Comparison of ENCODE assay signal across 23 mouse cellular contexts in the genomic region with DNA sequence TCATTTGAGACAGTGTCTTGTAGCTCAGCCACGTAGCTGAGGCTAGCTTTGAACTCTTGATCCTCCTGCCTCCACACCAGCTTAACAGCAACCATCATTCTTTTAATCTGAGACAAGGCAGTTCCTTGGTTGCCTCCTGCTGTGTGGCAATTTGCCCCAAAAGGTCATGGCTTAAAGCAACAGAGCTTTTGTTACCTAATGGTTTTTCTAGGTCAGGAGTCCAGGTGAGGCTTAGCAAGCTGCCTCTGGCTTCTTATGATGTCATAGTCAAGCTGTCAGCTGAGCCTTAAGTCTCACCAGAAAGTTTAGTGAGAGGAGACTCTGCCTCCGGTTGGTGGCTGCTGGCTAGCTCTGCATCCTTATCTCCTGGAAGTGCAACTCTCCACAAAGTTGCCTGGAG. TPM values are rescaled to one million over a fixed set of nuclear protein-coding genes. Genes with fewer than 3 reads are reported as not detected.
DNase-seq lines count a peak whose midpoint lies in the region; ATAC-seq and TF ChIP-seq lines count a peak whose summit lies in the region.
"Had no signal": no experiment of that assay in that cellular context is flagged by ENCODE, and none has a peak within 500 bp of the region (broad histone marks: within the 10 kb centered on the region; RNA-seq: fewer than 3 reads in every experiment).

No protein-coding gene starts in this region.

- H3K27ac ChIP-seq in kidney, adult 2 months (ENCODE audit: insufficient read depth, low read depth, low read length) = peak overlapping the region; percentile 42
- no peak overlapping the region for H3K27ac ChIP-seq in kidney, embryonic 15.5 days
- H3K27ac ChIP-seq: forebrain, embryonic 10.5 days; gastrocnemius, adult 2 months; heart, embryonic 15.5 days; hindbrain, embryonic 10.5 days; kidney, postnatal 0 days; limb, embryonic 12.5 days; liver, embryonic 13.5 days; lung, embryonic 15.5 days; macrophage; midbrain, embryonic 10.5 days; stomach, postnatal 0 days had no signal

- no peaks in the 10 kb centered on the region for H3K36me3 ChIP-seq in kidney, adult 2 months (ENCODE audit: control insufficient read depth, insufficient read depth, low read length)
- H3K36me3 ChIP-seq in kidney, embryonic 15.5 days = no peaks in the 10 kb centered on the region
- H3K36me3 ChIP-seq: forebrain, embryonic 10.5 days; G1E; heart, embryonic 15.5 days; hindbrain, embryonic 10.5 days; limb, embryonic 12.5 days; liver, embryonic 13.5 days; lung, embryonic 15.5 days; midbrain, embryonic 10.5 days had no signal

- whole genome bisulfite sequencing in kidney, adult 2 months = 34% methylated on average over 2 of the region's 2 CpGs
- 45% methylated on average over 2 of the region's 2 CpGs for WGBS in kidney, embryonic 15.5 days

- ATAC-seq in kidney, embryonic 15.5 days (replicated peaks; ENCODE audit: low FRiP score) = no peak
- ATAC-seq: forebrain, postnatal 0 days had no signal

- no peak overlapping the region for H3K4me2 ChIP-seq in kidney, embryonic 15.5 days
- H3K4me2 ChIP-seq: heart, embryonic 15.5 days; limb, embryonic 12.5 days; liver, embryonic 13.5 days; lung, embryonic 15.5 days had no signal

- H3K9me3 ChIP-seq in kidney, embryonic 15.5 days (replicated peaks) = no peaks in the 10 kb centered on the region
- H3K9me3 ChIP-seq: G1E; heart, embryonic 15.5 days; limb, embryonic 12.5 days; liver, embryonic 13.5 days; lung, embryonic 15.5 days had no signal

- peaks cover 41% of the 10 kb centered on the region for H3K4me1 ChIP-seq in kidney, adult 2 months (ENCODE audit: control insufficient read depth, insufficient read depth, low read length)
- 0 out of 2 replicates have a peak, but pooled peaks cover 18% of the 10 kb centered on the region for H3K4me1 ChIP-seq in kidney, embryonic 15.5 days
- H3K4me1 ChIP-seq: forebrain, embryonic 10.5 days; hindbrain, embryonic 10.5 days; limb, embryonic 12.5 days; liver, embryonic 13.5 days; midbrain, embryonic 10.5 days had no signal

- H3K9ac ChIP-seq in kidney, embryonic 15.5 days = no peak overlapping the region
- H3K9ac ChIP-seq: forebrain, postnatal 0 days; heart, embryonic 15.5 days; limb, embryonic 12.5 days; liver, embryonic 13.5 days; lung, embryonic 15.5 days had no signal

- H3K4me3 ChIP-seq in kidney, adult 2 months (ENCODE audit: insufficient read depth, low read depth, low read length) = no peak overlapping the region
- H3K4me3 ChIP-seq in kidney, embryonic 15.5 days (replicated peaks) = no peak overlapping the region
- H3K4me3 ChIP-seq: forebrain, embryonic 10.5 days; gastrocnemius, adult 2 months; heart, embryonic 15.5 days; hindbrain, embryonic 10.5 days; limb, embryonic 12.5 days; liver, embryonic 13.5 days; lung, embryonic 15.5 days; midbrain, embryonic 10.5 days had no signal

- no peak for TF ChIP-seq CTCF in kidney, adult 2 months (conservative IDR thresholded peaks at IDR 0.05; ENCODE audit: insufficient read depth, insufficient read length, low read depth, low read length)

- H3K27me3 ChIP-seq in kidney, adult 2 months (replicated peaks; ENCODE audit: control insufficient read depth, insufficient read depth, low read length) = no peaks in the 10 kb centered on the region
- H3K27me3 ChIP-seq in kidney, embryonic 15.5 days = no peaks in the 10 kb centered on the region
- H3K27me3 ChIP-seq: heart, embryonic 15.5 days; limb, embryonic 12.5 days; lung, embryonic 15.5 days had no signal

- TF ChIP-seq POLR2A in kidney, adult 2 months (IDR thresholded peaks at IDR 0.05; ENCODE audit: low read depth, low read length) = no peak

- peak; percentile 89 for DNase-seq in kidney, adult 2 months
- DNase-seq in ES-CJ7 (ENCODE audit: low read depth, low spot score) (peak; percentile 91), R1 (ENCODE audit: low read depth, low spot score) (peak; percentile 90)
- peak; percentile 70 to 89 for DNase-seq in kidney, postnatal 25 days
- DNase-seq in thymus, postnatal 36 days = no peak
- no peak for DNase-seq in layer of hippocampus, adult 9-10 months (ENCODE audit: low spot score)
- DNase-seq: cerebellum, postnatal 14 days; forebrain, postnatal 0 days; gastrocnemius, adult 2 months; liver, embryonic 13.5 days; right cerebral cortex, adult 18-20 months; thymus, postnatal 14 days had no signal

RNA-seq across cellular contexts. Expression of a gene that starts 41.2 kb away (rescaled TPM):
- 72.6 and 73.1 TPM in 2 replicates for polyA plus RNA-seq in kidney, adult 2 months (2012; rRNA removed)
- polyA plus RNA-seq in kidney, embryonic 15.5 days (2015; fragmentation: Nextera tagmentation; extraction: Ambion mirVana) = 20.8 and 22.2 TPM in 2 replicates

RNA-seq across cellular contexts. Expression of a gene that starts 49.6 kb away (rescaled TPM):
- polyA plus RNA-seq in kidney, adult 2 months (2012; rRNA removed) = 61.5 and 74.1 TPM in 2 replicates
- polyA plus RNA-seq in kidney, embryonic 15.5 days (2015; fragmentation: Nextera tagmentation; extraction: Ambion mirVana) = 128 and 130 TPM in 2 replicates

Comparison
In these comparisons a context has a peak if more than half of its experiments do, and no peak if none do; other contexts are left out.
1. DNase-seq: peak in kidney, adult 2 months (single experiment), ES-CJ7 (single experiment), R1 (single experiment) and kidney, postnatal 25 days (2 of 2); none in thymus, postnatal 36 days (0 of 2) and layer of hippocampus, adult 9-10 months (single experiment).